Mouse (Mus musculus): ENCODE results near the gene Hoxb6. TPM values are rescaled to one million over a fixed set of nuclear protein-coding genes. Genes with fewer than 3 reads are reported as not detected.

The Hoxb6 gene
- not detected for polyA plus RNA-seq (2017; shearing (Covaris generic))

DNA sequence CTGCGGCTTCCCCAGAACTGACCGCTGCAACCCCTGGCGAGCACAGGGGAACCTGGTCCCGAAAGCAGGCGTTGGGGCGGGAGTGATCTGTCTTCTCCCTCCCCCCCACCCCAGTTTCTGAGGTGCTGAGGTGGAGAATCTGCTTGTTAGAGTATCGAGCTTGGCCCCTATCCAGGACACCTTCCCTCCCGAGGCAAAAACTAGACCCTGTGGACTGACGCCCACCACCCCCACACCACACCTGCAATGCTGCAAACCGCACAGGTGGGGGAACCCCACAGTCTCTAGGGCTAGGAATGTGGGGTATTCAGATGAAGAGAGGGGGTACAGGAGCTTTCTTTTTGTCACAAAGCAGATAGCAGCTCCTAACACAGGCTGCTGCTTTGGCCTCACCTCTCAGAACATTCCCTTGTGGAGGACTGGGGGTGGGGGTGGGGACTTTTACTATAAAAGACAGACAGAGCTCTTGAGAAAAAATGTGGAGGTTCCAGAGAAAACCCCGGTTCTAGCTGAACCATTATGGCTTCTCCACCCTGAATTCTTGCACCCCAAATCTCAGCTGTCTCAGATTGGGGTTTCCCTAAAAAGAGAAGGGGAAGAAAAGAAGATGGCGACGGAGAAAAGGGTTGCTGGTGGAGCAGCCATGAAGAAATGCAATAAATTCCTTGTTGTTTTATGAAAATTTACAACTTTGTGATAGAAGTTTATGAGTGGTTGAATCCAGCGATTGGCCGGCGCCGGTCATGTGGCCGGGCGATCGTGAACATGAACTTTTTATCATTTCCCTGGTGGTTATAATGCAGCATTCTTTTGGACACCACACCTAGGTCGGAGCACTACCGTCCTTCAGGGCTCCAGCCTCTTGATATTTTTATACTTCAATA lies at the start of gene Hoxb6:
TSS of gene Hoxb6 (plus strand) at position 796 of the 884 bp plus-strand sequence.
- no peak for ATAC-seq

DNA sequence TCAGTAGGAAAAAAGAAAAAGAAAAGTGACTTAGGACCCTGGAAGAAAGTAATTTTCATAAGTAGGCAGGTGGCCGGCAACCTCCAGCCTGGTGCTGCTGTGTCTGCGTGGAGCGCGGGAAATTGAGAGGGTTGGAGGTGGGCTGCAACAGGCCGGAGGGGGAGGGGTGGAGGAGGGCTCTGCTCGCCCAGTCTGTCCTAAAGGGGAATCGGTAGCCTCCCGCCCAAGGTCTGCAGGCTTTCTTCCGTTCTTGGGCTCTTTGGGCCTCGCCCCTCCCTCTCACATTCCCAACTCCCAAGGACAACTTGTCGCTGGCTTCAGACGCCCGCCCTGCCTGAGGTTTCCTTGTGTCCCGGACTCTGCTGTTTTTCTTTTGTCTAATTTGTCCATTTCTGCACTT lies 41.4 kb upstream of the Hoxb6 start:
- ATAC-seq = no peak

DNA sequence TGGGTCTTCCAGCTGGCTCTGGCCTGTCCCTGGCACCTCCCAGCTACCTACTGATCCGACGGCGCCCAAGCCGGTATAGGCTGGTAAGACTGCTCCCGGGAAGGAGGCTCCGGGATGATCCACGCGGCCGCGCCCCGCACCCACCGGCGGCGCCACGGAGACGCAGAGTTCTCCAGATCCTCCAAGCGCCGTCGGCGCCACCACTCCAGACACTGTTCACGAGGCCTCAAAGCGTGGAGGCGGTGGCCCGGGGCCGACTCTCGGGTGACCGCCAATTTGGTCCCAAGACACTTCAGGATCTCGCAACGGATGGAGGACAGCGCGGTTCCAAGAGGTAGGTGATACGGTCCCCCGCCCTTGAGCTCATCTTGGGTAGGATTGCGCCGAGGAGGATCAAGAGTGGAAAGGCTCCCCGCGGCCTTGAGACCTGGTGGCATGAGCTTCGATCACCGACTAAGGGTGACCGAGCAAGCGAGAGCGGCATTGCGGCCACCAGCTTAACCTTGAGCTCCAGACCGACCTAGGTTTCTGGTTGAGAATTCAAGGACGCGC lies 40.7 kb upstream of the Hoxb6 start:
- no peak for ATAC-seq

GRCm38 (mm10) chr11:96252541-96253120 lies 39.6 kb upstream of the Hoxb6 start:
- no peak for ATAC-seq

GRCm38 (mm10) chr11:96254221-96254620 lies 38.1 kb upstream of the Hoxb6 start:
- ATAC-seq = no peak

GRCm38 (mm10) chr11:96255111-96255995 lies 36.9 kb upstream of the Hoxb6 start:
- no peak for ATAC-seq

DNA sequence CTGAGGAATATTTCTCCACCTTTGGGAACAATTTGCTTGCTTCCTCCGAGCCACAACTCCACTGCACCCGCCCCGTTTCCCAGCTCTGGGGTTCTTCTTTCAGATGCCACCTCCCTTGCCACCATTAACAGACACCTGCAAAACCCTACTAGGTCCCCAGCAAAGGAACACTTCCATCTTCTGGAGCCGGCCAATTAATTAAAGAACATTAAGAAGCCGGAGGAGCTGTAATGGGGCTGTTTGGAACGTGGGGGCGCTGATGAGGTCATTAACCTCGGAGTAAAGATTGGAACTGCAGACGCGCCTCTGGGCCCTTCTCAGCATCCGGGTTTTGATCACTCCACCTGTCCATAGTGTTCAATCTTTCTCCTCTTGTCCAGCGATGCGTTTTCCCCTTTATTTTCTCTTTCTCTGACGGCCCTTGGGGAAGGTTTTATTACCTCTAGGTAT lies 36.3 kb upstream of the Hoxb6 start:
- ATAC-seq = no peak

- no peak for ATAC-seq
These were observed 35.1 kb upstream of the Hoxb6 start for GRCm38 (mm10) chr11:96257141-96257540.

- no peak for ATAC-seq
These were observed 33.2 kb upstream of the Hoxb6 start for GRCm38 (mm10) chr11:96259038-96259437.

DNA sequence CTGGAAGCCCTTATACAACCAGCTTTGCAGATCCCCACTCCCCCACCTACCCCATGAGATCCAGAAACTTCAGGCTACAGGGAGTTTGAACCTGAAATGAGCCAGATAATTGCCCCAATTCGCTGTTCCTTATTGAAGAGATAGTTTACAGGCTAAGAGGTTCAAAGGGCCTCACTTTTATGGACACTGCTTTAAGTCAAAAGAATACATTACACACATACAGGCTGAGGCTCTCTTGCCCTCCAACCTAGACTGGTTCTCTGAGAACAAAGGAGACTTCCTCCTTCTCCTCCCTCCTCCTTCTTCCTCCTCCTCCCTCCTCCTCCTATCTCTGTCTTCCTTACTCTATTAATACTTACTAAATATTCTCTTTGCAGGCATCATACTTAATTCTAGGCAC lies 32.8 kb upstream of the Hoxb6 start:
- ATAC-seq = no peak

DNA sequence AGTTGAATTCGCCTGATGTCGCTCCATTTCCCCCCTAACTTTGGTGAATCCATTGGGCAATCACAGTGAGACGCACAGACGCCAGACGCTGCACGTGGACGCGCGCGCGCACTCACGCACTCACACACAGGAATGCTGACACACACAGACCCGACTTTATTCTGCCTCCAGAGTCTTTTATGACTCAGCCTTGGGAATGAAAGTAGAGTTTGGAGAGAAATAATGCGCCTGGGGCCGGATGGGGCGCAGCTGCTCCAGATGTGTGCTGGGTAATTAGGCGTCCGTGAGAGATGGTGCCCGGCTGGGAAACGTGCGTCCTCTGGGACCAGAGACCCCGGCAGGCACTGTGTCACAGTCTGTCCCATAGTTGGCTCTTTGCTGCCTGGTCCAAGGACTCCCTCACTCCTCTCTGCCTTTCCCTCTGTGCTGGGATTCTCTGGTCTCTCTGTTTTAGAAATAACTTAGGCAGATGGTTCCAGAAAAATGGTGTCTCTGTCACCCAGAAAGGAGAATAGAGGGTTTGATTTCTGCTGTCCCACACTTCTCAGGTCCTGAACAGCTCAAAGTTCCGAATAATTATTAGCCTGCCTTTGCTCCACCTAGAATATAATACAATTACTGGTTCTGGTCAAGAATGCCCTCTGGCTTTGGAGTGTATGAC lies 31.8 kb upstream of the Hoxb6 start:
- ATAC-seq = no peak

- no peak for ATAC-seq
These were observed 30.9 kb upstream of the Hoxb6 start for GRCm38 (mm10) chr11:96261323-96261890.

DNA sequence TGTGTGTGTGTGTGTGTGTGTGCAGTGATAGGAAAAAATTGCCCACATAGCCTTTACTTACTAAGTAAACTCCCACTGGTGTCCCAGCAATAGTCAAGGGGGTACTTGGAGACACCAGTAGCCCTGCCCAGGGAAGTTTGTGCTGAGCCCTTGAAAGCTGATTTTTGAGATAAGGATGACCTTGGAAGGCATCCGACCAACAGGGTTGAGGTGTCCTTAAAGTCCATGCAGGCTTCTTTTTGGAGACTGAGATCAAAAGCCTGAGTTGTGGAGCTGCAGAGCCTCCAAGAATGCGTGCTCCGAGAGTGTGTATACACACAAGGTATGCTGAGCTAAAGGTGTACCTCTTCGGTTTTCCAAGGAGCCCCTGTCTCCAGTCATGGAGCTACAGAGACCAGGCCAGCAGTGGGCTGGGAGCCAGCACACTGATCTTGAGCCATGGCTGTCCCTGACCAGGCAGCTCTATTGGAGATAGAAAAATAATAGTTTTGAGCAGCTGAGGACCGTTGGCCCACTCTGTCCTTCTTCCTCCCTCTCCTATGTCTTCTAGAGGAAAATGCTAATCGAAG lies 29.9 kb upstream of the Hoxb6 start:
- ATAC-seq = no peak

DNA sequence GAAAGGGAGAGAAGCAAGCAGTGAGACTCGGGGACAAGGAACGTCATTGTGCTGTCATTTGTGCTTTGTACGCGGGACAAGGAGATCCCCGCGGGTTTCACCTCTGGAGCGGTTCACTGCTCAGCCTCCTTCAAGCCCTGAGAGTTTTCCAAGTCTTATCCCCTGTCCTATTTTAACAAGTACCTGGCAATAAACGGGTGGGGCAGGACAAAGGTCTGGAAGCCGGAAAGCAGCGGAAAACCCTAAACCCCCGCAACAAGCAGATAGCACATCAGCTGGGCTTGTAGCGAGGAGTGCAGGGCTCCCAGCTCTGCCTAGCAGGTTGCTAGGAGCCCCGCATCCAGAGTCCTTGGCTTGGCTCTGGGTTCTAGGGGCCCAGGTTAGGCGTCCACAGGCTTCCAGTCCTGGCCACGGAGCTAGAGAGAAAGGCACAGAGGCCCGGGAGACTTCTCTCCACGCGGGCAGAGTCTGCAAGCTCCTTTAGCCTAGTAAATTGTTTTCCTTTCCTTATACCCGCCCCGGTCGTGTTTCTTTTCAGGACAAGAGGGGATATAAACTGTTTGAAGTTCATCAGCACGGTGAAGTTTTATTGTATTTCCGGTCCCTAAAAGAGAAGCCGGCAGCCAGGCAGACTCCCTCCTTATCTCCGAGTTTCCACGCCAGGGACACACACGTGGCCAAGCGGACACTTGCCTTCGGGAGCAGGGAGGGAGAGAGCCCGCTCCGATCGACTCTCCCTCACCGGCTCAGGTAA lies 28.5 kb upstream of the Hoxb6 start:
- no peak for ATAC-seq

- no peak for ATAC-seq
These were observed 27.8 kb upstream of the Hoxb6 start for GRCm38 (mm10) chr11:96264390-96265020.

- no peak for ATAC-seq
These were observed 26.3 kb upstream of the Hoxb6 start for GRCm38 (mm10) chr11:96265954-96266353.

DNA sequence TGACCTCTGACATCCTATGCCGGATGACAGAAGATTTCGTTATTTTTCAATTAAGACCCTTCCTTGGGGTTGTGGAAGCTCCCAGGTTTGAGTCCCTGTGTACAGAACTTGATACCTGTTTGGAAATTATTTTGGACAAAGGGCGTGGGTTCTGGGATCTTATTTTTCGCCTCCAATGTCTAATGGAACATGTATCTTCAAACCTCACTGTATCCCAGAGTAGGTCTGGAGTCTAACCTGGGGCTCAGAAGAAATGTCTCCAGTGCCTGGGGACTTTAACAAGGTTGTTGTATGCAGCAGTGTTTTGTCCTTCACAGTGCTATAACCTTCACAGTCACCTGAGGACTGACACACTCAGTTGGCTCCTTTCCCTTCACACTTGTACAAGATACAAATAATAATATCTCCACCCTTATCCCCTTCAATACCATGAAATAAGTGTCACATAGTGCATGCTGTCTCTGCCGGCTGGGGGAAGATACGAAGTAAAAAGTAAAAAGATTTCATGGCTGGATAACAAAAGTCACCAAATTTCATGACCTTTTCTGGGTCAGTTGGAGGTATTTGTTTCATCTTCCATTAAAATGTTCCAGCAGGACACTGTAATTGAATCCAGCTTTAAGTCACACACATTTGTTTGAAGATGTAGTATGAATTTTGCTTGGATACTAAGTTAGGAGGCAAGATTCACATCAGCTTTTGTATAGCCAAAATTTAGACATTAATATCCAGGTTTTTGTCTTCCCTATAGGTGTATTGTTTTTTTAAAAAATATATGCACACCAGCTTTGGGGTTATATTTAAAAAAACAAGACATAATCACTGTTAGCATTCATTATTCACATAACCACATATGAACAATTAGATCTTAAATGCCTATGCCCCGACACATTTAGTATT lies 25.0 kb upstream of the Hoxb6 start:
- ATAC-seq = no peak

- ATAC-seq = no peak
These were observed 24.1 kb upstream of the Hoxb6 start for GRCm38 (mm10) chr11:96268031-96268745.
